Mouse (Mus musculus) central nervous system, embryonic 11.5 days (tissue): ENCODE data around the gene Dbn1. TPM values are rescaled to one million over a fixed set of nuclear protein-coding genes. Genes with fewer than 3 reads are reported as not detected.

Experiments
- polyA plus RNA-seq: library from polyadenylated mRNA; depleted of rRNA; stranded (reverse); fragments of >200 nt; gene quantifications from 2 replicates; pipeline ENCODE4 v1.2.3, GENCODE M21; 2012; rRNA removed

Gene Dbn1
- polyA plus RNA-seq: 432 and 1,182 TPM in 2 replicates

GRCm38 (mm10) chr13:55487578-55488498, at the start of gene Dbn1:
Gene Dbn1 (minus strand): TSS chr13:55488111.

GRCm38 (mm10) chr13:55536194-55537175, 48.6 kb upstream of the Dbn1 start, which contains the start of gene Ddx41:
Gene Ddx41 (minus strand): TSS chr13:55536658.

GRCm38 (mm10) chr13:55529198-55529915, 41.4 kb upstream of the Dbn1 start, which contains the start of gene Dok3:
Gene Dok3 (minus strand): TSS chr13:55529296.

GRCm38 (mm10) chr13:55513111-55513748, 25.3 kb upstream of the Dbn1 start, which contains the start of gene Pdlim7:
Gene Pdlim7 (minus strand): TSS chr13:55513676.

GRCm38 (mm10) chr13:55464027-55464884, 23.7 kb downstream of the Dbn1 start, which contains the start of gene Prr7:
Gene Prr7 (plus strand): TSS chr13:55464267.

GRCm38 (mm10) chr13:55444937-55445315, 43.0 kb downstream of the Dbn1 start, which contains the start of gene Grk6:
Gene Grk6 (plus strand): TSS chr13:55445072.

GRCm38 (mm10) chr13:55426613-55427012, 61.3 kb downstream of the Dbn1 start, which contains the start of gene F12:
Gene F12 (minus strand): TSS chr13:55426793.

Other genes with a start within 250 kb of the Dbn1 start
- gene Prelid1, start 167.6 kb downstream of the Dbn1 start, polyA plus RNA-seq: 250 and 287 TPM in 2 replicates
- gene Rab24, start 166.2 kb downstream of the Dbn1 start, polyA plus RNA-seq: 125 and 186 TPM in 2 replicates
- 38.5 and 43.5 TPM in 2 replicates for gene Mxd3, start 158.3 kb downstream of the Dbn1 start, polyA plus RNA-seq
- 69.7 and 78.2 TPM in 2 replicates for gene Lman2, start 125.3 kb downstream of the Dbn1 start, polyA plus RNA-seq
- 0.42 and 0.62 TPM in 2 replicates for gene Rgs14, start 118.4 kb downstream of the Dbn1 start, polyA plus RNA-seq
- 0.12 TPM in 1 of 2 replicates, not detected in the other for gene Slc34a1, start 89.9 kb downstream of the Dbn1 start, polyA plus RNA-seq
- not detected in 2 replicates for gene Pfn3, start 72.9 kb downstream of the Dbn1 start, polyA plus RNA-seq
- 1.5 and 2.4 TPM in 2 replicates for gene F12, start 61.3 kb downstream of the Dbn1 start, polyA plus RNA-seq
- 81.0 and 83.8 TPM in 2 replicates for gene Grk6, start 43.0 kb downstream of the Dbn1 start, polyA plus RNA-seq
- 18.6 and 23.3 TPM in 2 replicates for gene Prr7, start 23.8 kb downstream of the Dbn1 start, polyA plus RNA-seq
- 75.3 and 103 TPM in 2 replicates for gene Pdlim7, start 25.6 kb upstream of the Dbn1 start, polyA plus RNA-seq
- 8.2 and 15.0 TPM in 2 replicates for gene Dok3, start 41.2 kb upstream of the Dbn1 start, polyA plus RNA-seq
- 100 and 105 TPM in 2 replicates for gene Ddx41, start 48.5 kb upstream of the Dbn1 start, polyA plus RNA-seq
- gene Fam193b, start 83.0 kb upstream of the Dbn1 start, polyA plus RNA-seq: 137 and 175 TPM in 2 replicates
- 147 and 149 TPM in 2 replicates for gene Tmed9, start 85.6 kb upstream of the Dbn1 start, polyA plus RNA-seq
- 27.5 and 30.1 TPM in 2 replicates for gene B4galt7, start 111.8 kb upstream of the Dbn1 start, polyA plus RNA-seq
- gene Caml, start 134.9 kb upstream of the Dbn1 start, polyA plus RNA-seq: 70.0 and 78.8 TPM in 2 replicates
- 67.7 and 99.4 TPM in 2 replicates for gene Ddx46, start 146.9 kb upstream of the Dbn1 start, polyA plus RNA-seq
- 51.4 and 83.6 TPM in 2 replicates for gene B230219D22Rik, start 205.0 kb upstream of the Dbn1 start, polyA plus RNA-seq
- 51.8 and 54.3 TPM in 2 replicates for gene Txndc15, start 226.5 kb upstream of the Dbn1 start, polyA plus RNA-seq
- gene Pcbd2, start 239.3 kb upstream of the Dbn1 start, polyA plus RNA-seq: 38.8 and 48.8 TPM in 2 replicates